Mouse (Mus musculus) testis, adult 2 months (tissue): Measurements from ENCODE around the gene Glb1l.

Experiments used
- CTCF ChIP-seq: fragments of 200-500 bp; IDR thresholded peaks from 2 replicates; pipeline ENCODE4 v1.5.1; 2012; ENCODE audit warnings: low read depth, mild to moderate bottlenecking, inconsistent platforms, low read length, moderate library complexity; ENCODE audit not compliant: control insufficient read depth, insufficient read depth, insufficient replicate concordance
- POLR2A ChIP-seq: fragments of 200-500 bp; IDR thresholded peaks from 2 replicates; pipeline ENCODE4 v1.6.1; 2012; ENCODE audit warnings: low read depth, mild to moderate bottlenecking, inconsistent platforms, low read length, moderate library complexity; ENCODE audit not compliant: control insufficient read depth

DNA sequence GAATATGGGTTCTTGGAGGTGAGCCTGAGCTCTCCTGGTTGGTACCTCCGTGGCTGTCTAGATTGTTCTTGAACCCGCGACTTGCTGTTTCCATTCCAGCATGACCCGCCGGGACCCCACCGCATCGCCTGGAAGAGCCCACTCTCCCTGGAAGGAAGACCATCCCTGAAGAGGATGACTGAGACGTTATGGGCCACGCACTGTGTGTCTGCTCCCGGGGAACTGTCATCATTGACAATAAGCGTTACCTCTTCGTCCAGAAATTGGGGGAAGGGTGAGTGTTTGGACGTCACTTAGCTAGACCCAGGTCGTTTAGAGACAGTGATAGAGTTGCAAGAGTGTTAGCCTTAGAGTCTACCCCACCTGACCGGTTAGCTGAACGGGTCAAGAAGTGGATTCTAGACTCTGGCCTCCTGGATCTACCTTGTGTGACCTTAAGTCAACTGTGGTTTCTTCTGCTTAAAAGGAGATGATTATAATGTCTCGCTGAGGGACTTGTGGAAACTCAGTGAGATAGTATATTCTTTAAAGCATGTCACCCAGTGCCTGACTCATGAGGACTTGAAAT is 612 bp upstream of the Glb1l start:
- no peak for TF ChIP-seq CTCF
- no peak for TF ChIP-seq POLR2A
